Mouse (Mus musculus) skeletal muscle tissue, adult 2 months (tissue): ENCODE data around the gene Frmd5.
"Not testable (repeated sequence)": the region's sequence is repeated elsewhere in the genome, so short reads cannot be mapped to it uniquely, and the experiment has no call there.

Source experiments
- DNase-seq: peaks from one replicate; pipeline ENCODE4 v3.0.0-alpha.2; 2012; ENCODE audit warnings: low read depth, low spot score

Frmd5 gene

DNA sequence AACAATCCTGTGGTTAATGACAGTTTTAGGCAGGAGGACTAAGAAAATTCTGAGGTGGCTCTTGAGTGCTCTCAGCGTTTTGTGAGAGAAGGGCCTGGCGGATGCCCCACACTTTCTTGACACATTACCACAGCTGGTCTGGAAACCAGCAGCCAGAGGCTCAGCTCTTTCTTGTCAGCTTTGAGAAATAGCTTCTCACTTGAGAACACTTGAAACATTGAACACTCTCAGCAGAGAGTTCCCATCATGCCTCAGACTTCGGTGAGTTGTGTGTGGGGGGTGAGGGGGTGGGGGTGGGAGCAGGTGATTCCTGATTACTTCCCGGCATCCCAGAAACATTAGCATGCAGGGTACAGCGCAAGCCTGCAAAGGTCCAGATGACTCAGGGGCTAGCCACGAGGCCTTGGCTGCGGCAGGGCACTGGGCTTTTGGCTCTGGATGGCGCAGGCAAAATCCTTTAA, 231.1 kb downstream of the Frmd5 start:
- no peak for DNase-seq

DNA sequence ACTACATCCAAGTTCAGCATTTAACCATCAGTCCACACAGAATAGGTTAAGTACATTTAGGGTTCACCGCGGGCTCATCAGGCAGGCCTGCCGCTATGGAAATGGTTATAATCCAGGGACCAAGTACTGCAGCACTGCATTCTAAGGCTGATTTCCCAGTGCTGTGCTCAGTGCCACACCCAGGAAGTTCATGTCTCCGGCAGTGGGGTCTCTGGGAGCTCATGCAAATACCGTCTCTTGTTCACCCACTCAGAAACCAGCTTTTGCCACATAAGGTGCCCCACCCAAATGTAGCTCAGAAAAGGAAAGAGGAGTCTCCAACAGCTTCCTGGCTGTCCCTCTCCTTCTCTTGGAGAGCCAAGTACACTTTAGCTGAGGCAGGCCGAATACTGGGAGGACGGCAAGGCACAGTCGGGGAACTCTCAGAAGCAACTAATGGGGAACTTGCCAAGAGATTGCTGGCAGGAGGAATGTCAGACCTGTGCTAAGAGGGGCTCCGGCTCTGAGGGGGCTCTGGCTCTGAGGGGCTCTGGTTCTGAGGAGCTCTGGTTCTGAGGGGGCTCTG, 232.7 kb downstream of the Frmd5 start:
- no peak for DNase-seq

DNA sequence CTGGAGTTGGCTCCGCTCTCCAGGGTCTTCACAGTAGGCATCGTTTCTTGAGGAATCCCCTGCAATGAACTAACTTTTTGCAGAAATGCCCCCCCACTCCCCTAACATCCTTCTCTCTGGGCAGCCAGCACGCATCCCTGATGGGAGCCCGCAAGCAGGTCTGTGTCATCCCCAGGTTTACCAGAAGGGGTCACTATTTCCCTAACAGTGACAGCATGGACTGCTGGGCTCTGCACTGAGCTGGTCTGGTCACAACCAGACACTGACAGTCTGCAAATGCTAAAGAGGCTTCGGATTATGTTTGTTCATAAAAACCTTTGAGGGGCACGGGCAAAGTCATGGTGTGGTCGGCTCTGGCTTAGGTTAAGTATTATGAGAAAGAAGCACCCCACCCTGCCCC, 235.1 kb downstream of the Frmd5 start:
- DNase-seq = peak; percentile 65

DNA sequence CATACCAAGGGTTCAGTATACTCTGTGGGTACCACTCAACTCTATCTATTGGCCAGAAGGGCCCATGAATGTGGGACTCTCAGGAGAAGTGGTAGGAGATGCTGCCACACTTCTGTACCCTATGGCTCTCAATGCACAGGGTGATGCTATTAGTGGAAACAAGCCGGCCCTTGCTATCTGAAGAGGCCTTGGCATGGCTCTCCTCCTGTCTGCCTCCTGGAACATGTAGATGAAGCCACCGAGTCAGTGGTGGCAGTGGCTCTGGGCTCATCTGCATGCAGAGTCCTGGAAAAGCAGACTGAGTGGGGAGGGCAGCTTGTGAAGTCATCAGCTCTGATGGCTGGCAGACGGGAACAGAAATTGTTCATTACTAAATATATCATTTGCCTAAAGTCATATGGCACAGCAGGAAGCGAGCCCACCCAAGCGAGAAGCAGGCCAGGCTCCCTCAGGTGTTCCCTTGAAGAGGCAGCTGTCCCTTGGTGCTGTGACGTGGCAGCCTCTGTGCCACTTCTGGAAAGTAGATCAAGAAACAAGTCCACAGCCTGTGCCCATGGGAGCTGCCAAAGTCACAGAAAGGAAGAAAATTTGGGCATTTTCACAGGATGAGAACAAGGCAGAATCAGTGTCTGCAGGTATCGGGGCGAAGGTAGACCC, 235.8 kb downstream of the Frmd5 start:
- no peak for DNase-seq

DNA sequence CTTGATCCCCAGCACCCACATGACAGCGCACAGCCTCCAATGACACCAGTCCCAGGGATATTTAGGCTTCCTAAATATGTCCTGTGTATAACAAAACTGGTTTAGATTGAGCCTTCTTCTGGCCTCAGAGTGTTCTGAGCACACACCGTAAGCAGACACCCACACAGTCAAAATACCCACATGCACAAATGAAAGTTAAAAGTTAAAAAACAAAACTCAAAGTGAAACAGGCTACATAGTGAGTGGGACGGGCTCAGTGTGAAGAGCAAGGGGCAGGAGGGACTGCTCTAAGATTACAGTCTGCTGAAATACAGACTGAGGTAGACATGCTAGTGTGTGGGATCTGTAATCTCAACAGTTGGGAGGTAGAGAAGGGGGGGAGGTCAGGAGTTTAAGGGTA, 236.8 kb downstream of the Frmd5 start:
- no peak for DNase-seq

DNA sequence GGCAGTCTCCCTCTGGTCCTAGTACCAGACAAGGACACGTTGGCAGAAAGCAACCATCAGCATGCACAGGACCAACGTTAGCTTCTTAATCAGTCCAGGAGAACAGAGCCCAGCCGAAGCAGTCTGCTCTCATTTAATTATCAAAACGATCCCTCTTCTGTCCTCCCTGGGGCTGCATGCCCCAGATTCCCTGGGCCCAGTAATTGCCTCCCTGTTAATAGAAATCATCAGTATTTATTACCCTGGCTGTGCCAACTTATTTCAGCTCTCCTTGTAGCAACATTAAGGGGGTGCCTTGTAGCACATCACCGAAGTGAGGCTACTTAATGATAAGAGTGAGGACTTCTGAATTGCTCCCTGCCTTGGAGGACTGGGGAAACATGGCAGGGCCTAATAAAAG, 241.0 kb downstream of the Frmd5 start:
- DNase-seq = no peak

DNA sequence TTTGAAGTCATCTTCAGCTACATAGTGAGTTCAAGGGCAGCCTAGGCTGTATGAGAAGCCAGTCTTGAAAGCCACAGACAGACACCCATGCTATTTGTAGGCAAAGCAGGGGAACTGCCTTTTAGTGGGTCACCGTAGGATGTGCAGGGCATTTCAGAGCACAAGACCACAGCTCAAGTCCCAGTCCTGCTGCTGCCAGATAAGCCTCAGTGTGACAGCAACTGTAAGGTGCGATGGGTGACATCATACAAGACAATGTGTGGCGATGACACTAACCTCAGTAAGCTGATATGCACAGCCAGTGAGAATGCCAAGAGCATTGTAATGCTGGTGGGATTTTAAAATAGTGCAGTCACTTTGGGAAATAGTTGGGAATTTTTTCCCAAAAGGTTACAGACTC, 243.8 kb downstream of the Frmd5 start:
- DNase-seq = no peak

DNA sequence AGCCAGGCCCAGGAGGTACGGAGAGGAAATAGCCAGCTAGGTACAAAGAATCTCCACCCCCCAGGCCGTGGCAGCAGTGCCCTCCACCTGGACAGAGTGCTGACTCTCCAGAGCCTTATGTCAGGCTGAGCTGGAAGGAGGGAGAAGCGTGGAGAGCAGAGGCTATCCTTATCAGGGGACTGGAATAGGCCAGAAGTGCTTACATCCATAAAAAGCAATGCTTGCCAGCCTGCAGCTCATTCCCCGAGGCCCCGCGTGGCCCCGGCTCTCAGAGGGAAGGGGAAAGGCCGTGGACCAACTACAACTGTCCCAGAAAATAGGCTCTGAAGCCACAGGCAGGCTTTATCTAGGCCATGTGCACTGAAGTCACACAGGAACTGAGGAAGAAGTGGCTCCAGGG, 255.6 kb downstream of the Frmd5 start:
- DNase-seq = no peak

DNA sequence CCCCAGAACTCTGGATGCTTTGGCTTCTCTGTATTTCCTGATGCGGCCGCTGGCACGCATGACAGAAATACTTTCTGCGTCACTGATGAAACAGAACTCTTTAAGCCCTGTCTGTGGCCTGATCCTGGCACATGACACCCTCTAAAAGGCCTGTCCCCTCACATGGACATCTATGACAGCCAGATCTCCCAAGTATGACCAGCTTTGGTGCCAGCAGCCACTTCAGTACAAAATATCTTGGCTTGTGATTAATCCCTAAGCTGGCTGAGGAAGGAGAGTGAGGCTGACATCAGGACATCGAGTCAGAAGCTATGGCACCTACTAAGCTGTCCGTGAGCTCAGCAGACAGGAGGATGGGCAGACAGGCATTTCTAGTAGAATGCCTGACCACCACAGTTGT, 257.3 kb downstream of the Frmd5 start:
- no peak for DNase-seq

DNA sequence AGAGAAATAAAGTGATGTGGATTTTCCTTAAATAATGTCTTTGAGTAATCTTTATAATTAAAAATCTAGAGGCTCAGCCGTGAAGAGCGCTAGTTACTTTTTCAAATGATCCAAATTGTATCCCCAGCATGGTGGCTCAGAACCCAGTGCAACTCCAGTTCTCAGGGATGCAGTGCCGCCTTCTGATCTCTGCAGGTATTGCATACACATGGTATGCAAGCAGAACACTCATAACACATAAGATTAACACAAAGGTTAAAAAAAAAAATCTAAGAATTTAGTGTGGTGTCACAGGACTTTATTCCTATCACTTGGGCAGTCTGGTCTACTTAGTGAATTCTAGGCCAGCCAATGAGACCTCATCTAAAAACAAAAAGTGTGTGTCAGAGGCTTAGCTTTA, 262.1 kb downstream of the Frmd5 start:
- DNase-seq = no peak

DNA sequence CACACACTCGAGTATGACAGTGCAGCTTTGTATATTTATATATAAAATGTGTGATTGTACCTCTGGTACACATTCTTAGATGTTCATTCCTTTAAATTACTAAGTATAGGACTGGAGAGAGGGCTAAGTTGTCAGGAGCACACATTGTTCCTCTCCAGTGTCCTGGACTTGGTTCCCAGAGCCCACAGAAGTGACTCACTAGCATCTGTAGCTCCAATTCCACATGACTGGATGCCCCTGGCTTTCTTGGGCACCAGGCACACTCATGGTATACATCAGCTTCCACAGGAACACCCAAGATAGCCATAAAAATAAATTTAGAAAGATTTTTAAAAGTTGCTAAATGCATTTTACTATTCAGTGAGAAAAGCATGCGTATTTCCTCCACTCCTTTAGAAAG, 281.8 kb downstream of the Frmd5 start:
- DNase-seq = no peak

DNA sequence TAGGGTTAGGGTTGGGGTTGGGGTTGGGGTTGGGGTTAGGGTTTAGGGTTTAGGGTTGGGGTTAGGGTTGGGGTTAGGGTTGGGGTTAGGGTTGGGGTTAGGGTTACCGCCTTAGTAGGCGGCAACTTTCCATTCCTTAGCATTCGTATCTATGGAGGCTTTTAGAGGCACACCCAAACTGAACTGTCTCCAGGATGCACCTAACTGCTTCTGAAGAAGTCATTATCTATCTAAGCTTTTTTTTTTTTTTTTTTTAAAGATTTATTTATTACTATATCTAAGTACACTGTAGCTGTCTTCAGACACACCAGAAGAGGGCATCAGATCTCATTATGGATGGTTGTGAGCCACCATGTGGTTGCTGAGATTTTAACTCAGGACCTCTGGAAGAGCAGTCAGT, 284.1 kb downstream of the Frmd5 start:
- DNase-seq = not testable (repeated sequence)

DNA sequence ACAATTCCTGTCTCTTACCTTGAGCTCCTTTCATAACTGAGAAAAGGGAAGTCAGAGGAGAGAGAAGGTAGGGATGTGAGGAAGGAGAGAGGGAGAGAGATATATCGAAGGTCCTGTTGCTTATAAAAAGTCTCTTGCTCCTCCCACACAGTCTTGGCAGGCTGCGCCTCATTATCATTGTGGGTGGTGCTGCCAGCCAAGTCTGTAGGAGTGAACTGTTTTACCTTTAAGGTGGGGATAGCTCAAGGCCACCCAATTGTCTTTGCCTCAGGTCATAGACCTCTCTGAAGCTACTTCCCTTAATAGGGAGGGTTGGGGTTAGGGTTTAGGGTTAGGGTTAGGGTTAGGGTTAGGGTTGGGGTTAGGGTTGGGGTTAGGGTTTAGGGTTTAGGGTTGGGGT, 284.9 kb downstream of the Frmd5 start:
- DNase-seq = no peak

DNA sequence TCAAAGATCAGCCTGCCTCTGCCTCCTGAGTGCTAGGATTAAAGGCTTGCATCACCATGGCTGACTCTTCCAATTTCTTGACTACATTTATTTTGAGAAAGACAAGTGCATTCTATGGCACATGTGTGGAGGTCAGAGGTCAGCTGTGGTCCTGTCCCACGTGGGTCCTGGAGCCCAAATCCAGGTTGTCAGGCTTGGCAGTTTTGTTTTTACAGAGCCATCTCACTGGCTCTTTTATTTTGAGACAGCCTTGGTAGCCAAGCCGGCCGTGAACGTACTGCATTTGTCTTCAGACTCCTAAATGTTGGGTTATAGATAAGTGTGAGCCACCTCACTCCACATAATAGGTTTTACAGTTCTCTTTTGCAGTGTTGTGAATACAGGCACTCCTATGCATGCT, 288.2 kb downstream of the Frmd5 start:
- DNase-seq = not testable (repeated sequence)

DNA sequence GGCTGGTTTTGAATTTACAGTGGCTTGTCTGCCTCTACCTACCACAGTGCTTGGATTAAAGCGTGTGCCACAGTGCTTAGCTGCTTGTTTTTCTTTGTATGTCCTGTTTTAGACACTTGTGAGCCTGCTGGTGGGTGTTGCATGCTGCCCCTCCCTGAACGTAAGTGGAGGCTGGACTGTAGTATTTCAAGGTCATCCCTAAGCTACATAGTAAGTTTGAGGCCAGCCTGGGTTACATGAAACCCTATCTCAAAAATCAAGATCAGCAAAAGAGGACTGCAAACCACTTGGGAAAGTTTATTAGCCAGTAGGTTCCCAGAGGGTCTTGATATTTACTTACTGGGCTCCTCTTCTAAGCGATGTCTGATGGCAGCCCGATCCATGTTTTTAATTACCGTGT, 288.8 kb downstream of the Frmd5 start:
- no peak for DNase-seq

DNA sequence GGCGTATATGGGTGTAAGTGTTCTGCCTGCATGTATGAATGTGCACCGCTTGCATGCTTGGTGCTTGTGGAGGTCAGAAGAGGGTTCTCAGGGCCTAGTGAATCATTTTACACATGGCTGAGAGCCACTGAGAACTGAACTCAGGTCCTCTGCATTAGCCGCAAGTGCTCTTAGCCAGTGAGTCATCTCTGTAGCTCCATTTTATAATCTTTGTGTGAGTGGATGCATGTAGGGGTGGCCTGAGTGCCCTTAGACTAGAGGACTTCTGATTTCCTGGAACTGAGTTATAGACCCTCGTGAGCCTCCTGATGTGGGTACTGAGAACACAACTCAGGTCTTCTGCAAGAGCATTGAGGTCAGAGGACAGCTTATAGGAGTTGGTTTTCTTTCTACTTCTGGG, 292.7 kb downstream of the Frmd5 start:
- DNase-seq = no peak

DNA sequence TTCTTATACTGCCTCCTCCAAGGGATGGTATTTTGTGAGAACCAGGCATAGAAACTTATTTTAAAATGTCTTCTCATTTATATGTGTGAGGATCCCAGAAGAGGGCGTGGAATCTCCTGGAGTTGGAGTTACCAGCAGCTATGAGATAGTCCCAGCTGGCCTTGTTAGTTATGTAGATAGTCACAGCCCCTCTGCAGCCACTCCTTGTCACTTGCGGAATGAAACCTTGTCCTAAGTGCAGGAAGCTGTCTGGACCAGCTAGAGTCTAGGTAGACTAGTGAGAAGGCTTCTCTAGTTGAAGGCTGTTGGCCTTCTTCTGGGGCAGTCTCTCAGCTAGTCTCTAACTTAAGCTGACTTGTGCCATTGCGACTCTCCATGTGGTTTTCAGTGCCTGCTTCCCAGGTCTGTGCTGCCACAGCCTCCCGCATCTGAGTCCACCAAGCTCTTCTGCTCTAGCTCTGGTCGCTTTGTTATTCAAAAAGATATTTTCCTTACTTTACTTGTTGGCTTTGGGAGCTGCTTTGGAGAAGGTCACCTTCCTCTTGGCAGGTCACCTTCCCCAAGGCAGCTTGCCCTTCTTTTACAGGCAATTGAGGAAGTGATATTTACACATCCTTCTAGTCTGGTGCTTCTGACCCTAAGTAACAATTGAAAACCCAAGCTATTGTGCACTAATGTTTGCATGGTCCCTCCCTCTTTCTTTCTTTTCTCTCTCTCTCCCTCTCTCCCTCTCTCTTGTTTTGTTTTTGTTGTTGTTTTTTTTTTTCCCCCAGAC, 293.7 kb downstream of the Frmd5 start:
- not testable (repeated sequence) for DNase-seq

DNA sequence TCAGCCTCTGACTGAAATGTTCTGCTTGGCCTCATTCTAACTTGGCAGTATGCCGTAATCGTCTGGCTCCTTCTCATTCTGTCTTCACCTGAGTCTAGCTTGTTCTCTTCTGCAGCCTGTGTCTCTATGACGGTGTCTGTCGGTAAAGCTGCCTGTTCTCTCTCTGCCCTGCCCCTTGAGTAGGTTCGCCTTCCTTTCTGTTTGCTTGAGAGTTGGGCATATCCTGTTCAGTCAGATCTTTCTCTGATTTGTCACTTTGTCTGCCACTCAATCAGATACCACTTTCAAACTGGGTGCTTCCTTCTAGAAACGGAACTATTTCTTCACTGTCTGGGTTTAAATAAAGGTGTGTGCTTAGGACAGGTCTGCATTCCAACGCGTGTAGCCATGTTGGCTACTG, 295.5 kb downstream of the Frmd5 start:
- DNase-seq = no peak

DNA sequence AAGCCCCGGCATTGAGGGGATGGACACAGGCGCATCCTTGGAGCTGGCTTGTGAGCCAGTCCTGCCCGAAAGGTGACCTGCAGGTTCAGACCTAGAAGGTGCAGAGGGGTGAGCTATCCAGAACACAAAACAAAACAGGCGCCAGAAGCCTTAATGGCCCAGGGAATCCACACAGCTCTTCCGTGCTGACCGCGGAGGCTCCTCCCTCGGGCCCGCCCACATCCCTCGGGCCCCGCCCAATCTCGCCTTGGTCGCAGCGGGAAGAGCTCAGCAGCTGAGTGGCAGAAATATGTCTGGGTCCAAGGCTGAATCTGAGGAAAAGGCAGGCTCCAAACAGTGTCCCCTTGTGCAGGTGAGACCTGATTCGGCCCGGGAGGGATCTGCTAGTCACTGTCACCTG, 297.3 kb downstream of the Frmd5 start:
- peak; percentile 21 for DNase-seq

DNA sequence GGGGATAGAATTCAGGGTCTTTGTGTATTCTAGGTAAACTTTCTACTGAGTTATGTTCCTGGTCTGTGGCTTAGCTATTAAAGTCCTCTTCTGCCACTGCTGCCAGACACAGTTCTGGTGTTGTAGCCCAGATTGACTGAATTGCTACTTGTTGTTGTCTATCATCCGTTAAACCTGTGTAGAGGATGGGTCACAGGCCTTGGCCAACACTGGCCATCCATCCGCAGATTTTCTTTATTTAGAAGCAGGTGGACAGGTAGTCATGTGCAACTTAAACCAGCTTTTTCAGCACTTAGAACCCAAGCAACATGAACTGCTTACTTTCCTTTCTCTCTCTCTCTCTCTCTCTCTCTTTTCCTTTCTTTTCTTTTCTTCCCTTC, 298.9 kb downstream of the Frmd5 start:
- no peak for DNase-seq

DNA sequence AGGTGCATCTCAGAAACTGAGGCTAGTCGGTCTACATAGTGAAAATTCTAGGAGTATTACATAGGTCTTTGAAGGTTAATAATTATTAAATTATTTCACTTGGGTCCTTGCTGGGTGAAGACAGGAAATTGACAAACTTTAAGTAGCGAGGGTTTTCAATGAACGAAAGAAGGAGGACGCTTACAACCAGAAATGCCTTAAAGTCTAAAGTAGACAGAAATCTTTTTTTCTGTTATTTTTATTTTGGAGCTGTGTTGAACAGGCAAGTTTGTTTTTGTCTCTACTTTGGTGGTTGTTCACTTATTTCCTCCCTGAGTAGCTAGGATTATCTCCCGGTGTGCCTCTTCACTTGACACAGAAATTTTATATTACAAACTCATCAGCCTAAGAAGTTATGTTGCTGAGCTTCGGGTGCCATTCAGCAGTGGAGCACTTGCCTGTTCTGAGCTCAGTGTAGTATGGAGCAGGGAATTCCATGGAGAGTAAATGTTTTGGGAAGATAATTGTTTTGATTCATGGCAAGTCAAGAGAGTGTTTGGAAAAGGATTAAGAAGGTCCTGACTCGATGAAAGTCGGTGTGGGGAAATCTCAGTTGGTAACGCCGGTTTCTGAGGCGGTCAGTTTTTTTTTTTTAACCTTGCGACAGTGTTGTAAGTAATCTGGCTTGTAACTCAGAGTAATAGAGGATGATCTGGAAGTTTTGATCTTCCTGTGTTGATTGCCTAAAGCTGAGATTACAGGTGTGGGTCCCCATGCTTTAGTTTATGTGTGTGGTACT, 299.5 kb downstream of the Frmd5 start:
- no peak for DNase-seq
